Mouse (Mus musculus) MEL (cell line): ENCODE measurements around the gene Rps11. TPM values are rescaled to one million over a fixed set of nuclear protein-coding genes. Genes with fewer than 3 reads are reported as not detected.

Experiments
- DNase-seq: peaks from one replicate; pipeline ENCODE4 v3.0.0; 2011; ENCODE audit warnings: low read depth, low spot score
- H3K27ac ChIP-seq: 2 replicates; pipeline ENCODE4 v1.5.1; 2012; ENCODE audit warnings: low read depth, mild to moderate bottlenecking, control low read depth, low read length, moderate library complexity; ENCODE audit not compliant: control insufficient read depth
- H3K27me3 ChIP-seq, 2 experiments: fragments of 150-350 bp in 1 of 2; sonication (generic) in 1 of 2; 2 replicates each; pipeline ENCODE4 v1.6.1; 2012; ENCODE audit warnings: low read length in 2 of 2, mild to moderate bottlenecking in 2 of 2, improper control_type of control experiment in 1 of 2, moderate library complexity in 1 of 2; ENCODE audit not compliant: insufficient read depth in 2 of 2, control insufficient read depth in 1 of 2
- H3K36me3 ChIP-seq, 2 experiments: 2 replicates each; pipeline ENCODE4 v1.6.1; 2012 to 2014; ENCODE audit warnings: low read length in 2 of 2, improper control_type of control experiment in 1 of 2, inconsistent platforms in 1 of 2, mild to moderate bottlenecking in 1 of 2; ENCODE audit not compliant: insufficient read depth in 2 of 2, control insufficient read depth in 1 of 2
- H3K4me1 ChIP-seq, 2 experiments: fragments of 150-350 bp in 1 of 2; sonication (generic) in 1 of 2; 2 replicates each; pipeline ENCODE4 v1.6.1; 2012; ENCODE audit warnings: low read length in 2 of 2, improper control_type of control experiment in 1 of 2, mild to moderate bottlenecking in 1 of 2; ENCODE audit not compliant: insufficient read depth in 2 of 2, control insufficient read depth in 1 of 2
- H3K4me3 ChIP-seq, 2 experiments: fragments of 150-350 bp in 1 of 2; sonication (generic) in 1 of 2; 2 replicates each; pipeline ENCODE4 v1.5.1; 2012; ENCODE audit warnings: low read depth in 2 of 2, low read length in 2 of 2, mild to moderate bottlenecking in 2 of 2, moderate library complexity in 2 of 2, control low read depth in 1 of 2, improper control_type of control experiment in 1 of 2; ENCODE audit not compliant: control insufficient read depth in 1 of 2, insufficient read depth in 1 of 2
- H3K79me2 ChIP-seq: 2 replicates; pipeline ENCODE4 v1.6.1; 2012; ENCODE audit warnings: mild to moderate bottlenecking, low read length, moderate library complexity; ENCODE audit not compliant: control insufficient read depth, poor library complexity, insufficient read depth
- H3K9ac ChIP-seq: 2 replicates; pipeline ENCODE4 v1.6.1; 2012; ENCODE audit warnings: low read depth, mild to moderate bottlenecking, control low read depth, low read length, moderate library complexity; ENCODE audit not compliant: control insufficient read depth, poor library complexity, severe bottlenecking
- H3K9me3 ChIP-seq: fragments of 150-350 bp; sonication (generic); replicated peaks from 2 replicates; pipeline ENCODE4 v1.6.1; 2012; ENCODE audit warnings: mild to moderate bottlenecking, low read length, improper control_type of control experiment, moderate library complexity; ENCODE audit not compliant: insufficient read depth
- CTCF ChIP-seq, 3 experiments: IDR thresholded peaks in 2 of 3; conservative IDR thresholded peaks in 1 of 3; 2 replicates each; pipeline ENCODE4 v1.5.1; 2011 to 2012; ENCODE audit warnings: low read length in 3 of 3, low read depth in 2 of 3, mild to moderate bottlenecking in 2 of 3, improper control_type of control experiment in 1 of 3, inconsistent platforms in 1 of 3, mixed read lengths in 1 of 3, moderate library complexity in 1 of 3; ENCODE audit not compliant: control insufficient read depth in 1 of 3, insufficient read depth in 1 of 3, poor library complexity in 1 of 3, severe bottlenecking in 1 of 3
- E2F4 ChIP-seq: IDR thresholded peaks from 2 replicates; pipeline ENCODE4 v1.6.1; 2011; ENCODE audit warnings: low read depth, low read length, improper control_type of control experiment, borderline replicate concordance
- ELF1 ChIP-seq: IDR thresholded peaks from 2 replicates; pipeline ENCODE4 v1.6.1; 2014; ENCODE audit warnings: low read depth, mild to moderate bottlenecking, inconsistent platforms, low read length, improper control_type of control experiment, moderate library complexity
- ETS1 ChIP-seq: IDR thresholded peaks from 2 replicates; pipeline ENCODE4 v1.6.1; 2012; ENCODE audit warnings: low read depth, mild to moderate bottlenecking, inconsistent platforms, low read length, improper control_type of control experiment, moderate library complexity
- GABPA ChIP-seq: IDR thresholded peaks from 2 replicates; pipeline ENCODE4 v1.6.1; 2012; ENCODE audit warnings: low read depth, mild to moderate bottlenecking, inconsistent platforms, low read length, improper control_type of control experiment, moderate library complexity
- HCFC1 ChIP-seq: IDR thresholded peaks from 2 replicates; pipeline ENCODE4 v1.6.1; 2012; ENCODE audit warnings: low read depth, mild to moderate bottlenecking, inconsistent platforms, low read length, improper control_type of control experiment, moderate library complexity
- KAT2A ChIP-seq: conservative IDR thresholded peaks from 2 replicates; pipeline ENCODE4 v1.6.1; 2012; ENCODE audit warnings: low read depth, low read length, improper control_type of control experiment, inconsistent platforms
- MAFK ChIP-seq: IDR thresholded peaks from 2 replicates; pipeline ENCODE4 v1.6.1; 2011; ENCODE audit warnings: low read depth, mild to moderate bottlenecking, low read length, improper control_type of control experiment, borderline replicate concordance
- MYB ChIP-seq: IDR thresholded peaks from 2 replicates; pipeline ENCODE4 v1.6.1; 2011; ENCODE audit warnings: mild to moderate bottlenecking, low read depth, low read length, improper control_type of control experiment
- MYC ChIP-seq: IDR thresholded peaks from 2 replicates; pipeline ENCODE4 v1.6.1; 2011; ENCODE audit warnings: low read depth, mild to moderate bottlenecking, low read length, improper control_type of control experiment, moderate library complexity
- NELFE ChIP-seq: IDR thresholded peaks from 2 replicates; pipeline ENCODE4 v1.6.1; 2011; ENCODE audit warnings: low read depth, low read length, improper control_type of control experiment
- POLR2A ChIP-seq, 2 experiments: IDR thresholded peaks; 2 replicates each; pipeline ENCODE4 v1.6.1; 2011 to 2012; ENCODE audit warnings: low read length in 2 of 2, mild to moderate bottlenecking in 2 of 2, control low read depth in 1 of 2, improper control_type of control experiment in 1 of 2, low read depth in 1 of 2, moderate library complexity in 1 of 2; ENCODE audit not compliant: control insufficient read depth in 1 of 2, insufficient read depth in 1 of 2, poor library complexity in 1 of 2
- POLR2AphosphoS2 ChIP-seq: IDR thresholded peaks from 2 replicates; pipeline ENCODE4 v1.6.1; 2011; ENCODE audit warnings: low read length, improper control_type of control experiment
- POLR2AphosphoS5 ChIP-seq: IDR thresholded peaks from 2 replicates; pipeline ENCODE4 v1.6.1; 2012; ENCODE audit warnings: low read depth, borderline replicate concordance, mild to moderate bottlenecking, inconsistent platforms, low read length, moderate library complexity, mixed read lengths
- SIN3A ChIP-seq: IDR thresholded peaks from 2 replicates; pipeline ENCODE4 v1.6.1; 2012; ENCODE audit warnings: low read length, improper control_type of control experiment, inconsistent platforms
- SMC3 ChIP-seq: IDR thresholded peaks from 2 replicates; pipeline ENCODE4 v1.6.1; 2011; ENCODE audit warnings: low read depth, low read length, improper control_type of control experiment
- TAL1 ChIP-seq: IDR thresholded peaks from 2 replicates; pipeline ENCODE4 v1.6.1; 2012; ENCODE audit warnings: mild to moderate bottlenecking, inconsistent platforms, low read length, moderate library complexity, mixed read lengths
- TBP ChIP-seq: IDR thresholded peaks from 2 replicates; pipeline ENCODE4 v1.8.0; 2011; ENCODE audit warnings: low read depth, low read length, improper control_type of control experiment
- UBTF ChIP-seq: IDR thresholded peaks from 2 replicates; pipeline ENCODE4 v1.6.1; 2012; ENCODE audit warnings: low read depth, mild to moderate bottlenecking, inconsistent platforms, low read length, improper control_type of control experiment, moderate library complexity, borderline replicate concordance; ENCODE audit not compliant: insufficient read depth
- USF2 ChIP-seq, 2 experiments: IDR thresholded peaks; 2 replicates each; pipeline ENCODE4 v1.6.1; 2011 to 2012; ENCODE audit warnings: improper control_type of control experiment in 2 of 2, low read length in 2 of 2, borderline replicate concordance in 1 of 2, inconsistent platforms in 1 of 2, low read depth in 1 of 2, mild to moderate bottlenecking in 1 of 2; ENCODE audit not compliant: insufficient read depth in 1 of 2
- ZC3H11A ChIP-seq: IDR thresholded peaks from 2 replicates; pipeline ENCODE4 v1.6.1; 2012; ENCODE audit warnings: low read depth, mild to moderate bottlenecking, inconsistent platforms, low read length, improper control_type of control experiment
- ZNF384 ChIP-seq: IDR thresholded peaks from 2 replicates; pipeline ENCODE4 v1.6.1; 2012; ENCODE audit warnings: low read depth, mild to moderate bottlenecking, inconsistent platforms, low read length, improper control_type of control experiment
- polyA plus RNA-seq, 2 experiments: library from polyadenylated mRNA; stranded (reverse) in 1 of 2; unstranded in 1 of 2; fragments of >175 nt in 1 of 2; fragments of >200 nt in 1 of 2; gene quantifications; 2 replicates each; pipeline versions ENCODE4 v1.2.1 to v1.2.4; 2012; ENCODE audit warnings: low replicate concordance in 2 of 2, low read depth in 1 of 2; ENCODE audit not compliant: insufficient read length in 2 of 2, insufficient read depth in 1 of 2, missing spikeins in 1 of 2
- total RNA-seq: library from RNA; depleted of rRNA; stranded (reverse); fragments of 300-350 nt; gene quantifications from 2 replicates; pipeline ENCODE4 v1.2.3, GENCODE M21; 2012

Rps11 gene
- total and polyA plus RNA-seq, 3 experiments, result 2,708 to 5,434 (median 3,189) TPM

DNA sequence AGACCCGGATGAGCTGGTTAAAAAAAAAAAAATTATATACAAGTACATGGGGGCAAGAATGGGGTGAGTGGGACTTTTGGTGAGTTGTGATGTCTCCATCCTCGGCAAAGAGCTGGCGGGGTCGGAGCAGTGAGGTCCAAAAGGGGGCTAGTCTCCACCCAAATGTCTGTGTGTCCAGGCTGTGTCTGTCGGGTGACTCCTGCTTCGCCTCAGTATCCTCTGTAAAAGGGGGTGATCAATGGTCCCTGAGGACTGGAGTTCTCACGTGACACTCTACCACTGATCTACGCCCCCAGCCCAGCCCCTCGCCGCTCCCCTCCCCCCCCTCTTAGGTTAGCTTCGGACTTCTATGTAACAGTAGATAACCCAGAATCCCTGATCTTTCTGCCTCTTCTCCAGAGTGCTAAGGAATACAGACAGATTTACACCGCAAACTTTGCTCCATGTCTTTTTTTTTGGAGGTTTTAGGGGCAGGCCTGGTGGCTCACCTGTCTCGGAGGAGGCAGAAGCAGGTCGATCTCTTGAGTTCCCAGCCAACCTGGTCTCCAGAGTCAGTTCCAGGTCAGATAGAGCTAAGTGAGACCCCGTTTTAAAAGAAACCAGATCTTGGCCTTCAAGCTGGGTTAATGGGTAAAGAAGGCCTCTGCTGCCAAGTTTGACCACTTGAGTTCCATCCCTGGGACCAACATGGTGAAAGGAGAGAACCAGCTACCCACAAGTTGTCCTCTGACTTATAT, 5.7 kb upstream of the Rps11 start:
- peak overlapping the region; percentile 77 for H3K9ac ChIP-seq
- H3K9me3 ChIP-seq, result no peaks in the 10 kb centered on the region
- peaks cover 11 to 12% of the 10 kb centered on the region in 2 experiments for H3K36me3 ChIP-seq
- peak overlapping the region; percentile 95 for H3K27ac ChIP-seq
- no peak for TF ChIP-seq POLR2AphosphoS2
- no peaks in the 10 kb centered on the region for H3K27me3 ChIP-seq
- H3K4me3 ChIP-seq, result peak overlapping the region; percentile 66 to 84
- DNase-seq, result no peak
- H3K79me2 ChIP-seq, result peaks cover 45% of the 10 kb centered on the region
- H3K4me1 ChIP-seq, result peaks cover 0 to 8% of the 10 kb centered on the region in 2 experiments; a peak in 2 of 4 replicates

DNA sequence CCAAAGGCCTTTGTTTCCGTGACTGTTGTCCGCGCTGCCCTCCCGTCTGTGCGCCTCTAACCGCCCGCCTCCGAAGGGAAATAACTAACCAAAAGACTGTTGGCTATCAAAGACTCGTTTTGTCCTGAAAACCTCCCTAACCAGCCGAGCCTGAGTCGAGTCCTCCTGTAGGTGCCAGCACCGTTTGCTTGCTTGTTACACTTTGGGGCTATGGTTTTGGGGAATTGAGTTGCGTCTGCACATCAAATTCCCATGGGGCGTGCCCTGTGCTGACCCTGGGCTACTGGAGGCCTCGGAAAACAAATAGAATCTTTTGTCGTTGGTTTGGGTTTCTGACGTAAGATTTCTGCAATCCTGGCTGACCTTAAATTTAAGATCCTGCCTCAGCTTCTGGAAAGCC, 5.1 kb upstream of the Rps11 start:
- Histone ChIP-seq H3K4me3 (peak overlapping the region; percentile 66 to 84), H3K9ac (peak overlapping the region; percentile 77), H3K79me2 (peaks cover 45% of the 10 kb centered on the region), H3K4me1 (peaks cover 0 to 6% of the 10 kb centered on the region in 2 experiments; a peak in 2 of 4 replicates), H3K27me3 (no peaks in the 10 kb centered on the region), H3K27ac (peak overlapping the region; percentile 95), H3K9me3 (no peaks in the 10 kb centered on the region), H3K36me3 (peaks cover 11 to 12% of the 10 kb centered on the region in 2 experiments)
- TF ChIP-seq KAT2A (no peak), POLR2A (IDR thresholded peaks at IDR 0.05; ENCODE audit: control insufficient read depth in 1 of 2, insufficient read depth in 1 of 2, low read depth in 1 of 2, low read length in 2 of 2, poor library complexity in 1 of 2) (peak; percentile 55 to 70), TBP (peak; percentile 80), MAFK (no peak), UBTF (no peak), ELF1 (no peak), NELFE (no peak), SMC3 (no peak), MYC (no peak), SIN3A (no peak)
- peak; percentile 86 for DNase-seq

DNA sequence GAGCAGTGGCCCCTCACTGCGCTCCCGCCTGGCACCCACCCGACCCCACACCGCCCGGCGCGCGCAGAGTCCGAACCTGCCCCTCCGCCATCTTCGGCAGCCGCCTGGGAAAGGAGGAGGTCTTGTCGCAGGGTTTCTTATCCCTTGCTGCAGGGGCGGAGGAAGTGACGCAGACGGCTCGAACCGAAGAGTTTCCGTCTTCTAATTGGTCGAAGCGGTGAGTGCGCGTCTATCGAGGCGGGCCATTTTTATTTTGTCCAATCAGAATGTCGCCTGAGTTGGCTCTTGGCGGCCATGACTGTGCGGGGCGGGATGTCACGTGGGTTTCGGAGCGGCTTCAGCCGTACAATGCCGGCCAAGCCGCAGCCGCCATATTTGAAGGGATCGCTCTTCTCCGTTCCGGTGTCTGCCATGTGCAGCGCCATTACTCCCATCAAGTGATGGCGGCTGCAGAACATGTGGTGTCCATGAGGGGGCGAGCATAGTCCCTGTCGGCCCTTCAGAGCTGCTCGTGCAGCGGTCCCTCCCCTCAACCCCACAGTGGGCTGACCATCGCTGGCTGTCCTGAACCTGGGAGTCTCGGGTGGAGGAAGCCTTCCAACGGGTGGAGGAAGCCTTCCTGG, 4.5 kb upstream of the Rps11 start, which contains the start of gene Rpl13a:
Gene Rpl13a (minus strand): TSS at position 138 of the 623 bp plus-strand sequence.
- peaks cover 48% of the 10 kb centered on the region for H3K79me2 ChIP-seq
- TF ChIP-seq ZC3H11A (no peak), MYB (no peak), ZNF384 (no peak), E2F4 (no peak), POLR2A (IDR thresholded peaks at IDR 0.05; ENCODE audit: control insufficient read depth in 1 of 2, insufficient read depth in 1 of 2, low read depth in 1 of 2, low read length in 2 of 2, poor library complexity in 1 of 2) (peak; percentile 82 to 91; a peak in 3 of 4 replicates), GABPA (no peak), ETS1 (no peak), TAL1 (no peak), POLR2AphosphoS5 (peak; percentile 20), HCFC1 (no peak), TBP (peak; percentile 96), UBTF (peak; percentile 50; the same call in 1 of the 2 replicates), USF2 (IDR thresholded peaks at IDR 0.05; ENCODE audit: borderline replicate concordance in 1 of 2, insufficient read depth in 1 of 2, low read depth in 1 of 2, low read length in 2 of 2) (peak in 1 of 2 experiments; percentile 33; a peak in 1 of 4 replicates), CTCF (IDR thresholded peaks at IDR 0.05 in 2 of 3, conservative IDR thresholded peaks at IDR 0.05 in 1 of 3; ENCODE audit: control insufficient read depth in 1 of 3, insufficient read depth in 1 of 3, low read depth in 2 of 3, low read length in 3 of 3, poor library complexity in 1 of 3, severe bottlenecking in 1 of 3) (peak in 2 of 3 experiments; percentile 43 to 49; a peak in 3 of 6 replicates)
- H3K9ac ChIP-seq, result peak within 1 kb of the TSS; percentile 97
- no peaks in the 10 kb centered on the region for H3K9me3 ChIP-seq
- DNase-seq, result peak; percentile 99
- peak within 1 kb of the TSS; percentile 87 to 91 for H3K4me3 ChIP-seq
- H3K4me1 ChIP-seq, result peaks cover 0 to 6% of the 10 kb centered on the region in 2 experiments; a peak in 2 of 4 replicates
- no peaks in the 10 kb centered on the region for H3K27me3 ChIP-seq
- H3K36me3 ChIP-seq, result peaks cover 11 to 12% of the 10 kb centered on the region in 2 experiments
- peak within 1 kb of the TSS; percentile 95 for H3K27ac ChIP-seq
